Mouse (Mus musculus): ENCODE results near the gene Pon1.

DNA sequence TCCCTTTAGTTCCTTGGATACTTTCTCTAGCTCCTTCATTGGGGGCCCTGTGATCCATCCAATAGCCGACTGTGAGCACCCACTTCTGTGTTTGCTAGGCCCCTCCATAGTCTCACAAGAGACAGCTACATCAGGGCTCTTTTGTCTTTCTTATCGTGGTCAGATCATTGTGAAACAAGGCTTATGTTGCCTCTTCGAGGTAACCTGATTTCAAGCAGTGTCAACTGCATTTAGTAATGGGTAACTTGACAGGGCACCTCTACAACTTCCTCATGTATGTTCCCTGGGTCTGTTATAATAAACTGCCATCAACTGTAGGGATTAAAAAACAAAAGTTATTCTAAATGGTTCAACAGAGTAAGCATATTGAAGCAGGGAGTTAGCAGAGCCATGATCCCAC is 40.8 kb upstream of the Pon1 start:
- TF ChIP-seq CEBPB (IDR thresholded peaks at IDR 0.05; ENCODE audit: insufficient read depth, poor library complexity, severe bottlenecking) (no peak), TCF12 (IDR thresholded peaks at IDR 0.05; ENCODE audit: insufficient read depth, poor library complexity, severe bottlenecking) (no peak), POLR2A (IDR thresholded peaks at IDR 0.05; ENCODE audit: insufficient read length, low read depth) (no peak), MYOG (IDR thresholded peaks at IDR 0.05; ENCODE audit: control insufficient read depth in 1 of 3, insufficient read depth in 1 of 3, insufficient read length in 2 of 3, low read depth in 2 of 3) (no peak), E2F4 (IDR thresholded peaks at IDR 0.05; ENCODE audit: insufficient read depth) (no peak), MAX (IDR thresholded peaks at IDR 0.05; ENCODE audit: low read depth) (no peak), POLR2AphosphoS2 (IDR thresholded peaks at IDR 0.05; ENCODE audit: insufficient read length, low read depth) (no peak)
